Mouse (Mus musculus): Measurements from ENCODE around the gene Ppp2r5c.
A peak's percentile ranks its signal among the peaks of the same experiment; 100 is the strongest.

Gene Ppp2r5c

DNA sequence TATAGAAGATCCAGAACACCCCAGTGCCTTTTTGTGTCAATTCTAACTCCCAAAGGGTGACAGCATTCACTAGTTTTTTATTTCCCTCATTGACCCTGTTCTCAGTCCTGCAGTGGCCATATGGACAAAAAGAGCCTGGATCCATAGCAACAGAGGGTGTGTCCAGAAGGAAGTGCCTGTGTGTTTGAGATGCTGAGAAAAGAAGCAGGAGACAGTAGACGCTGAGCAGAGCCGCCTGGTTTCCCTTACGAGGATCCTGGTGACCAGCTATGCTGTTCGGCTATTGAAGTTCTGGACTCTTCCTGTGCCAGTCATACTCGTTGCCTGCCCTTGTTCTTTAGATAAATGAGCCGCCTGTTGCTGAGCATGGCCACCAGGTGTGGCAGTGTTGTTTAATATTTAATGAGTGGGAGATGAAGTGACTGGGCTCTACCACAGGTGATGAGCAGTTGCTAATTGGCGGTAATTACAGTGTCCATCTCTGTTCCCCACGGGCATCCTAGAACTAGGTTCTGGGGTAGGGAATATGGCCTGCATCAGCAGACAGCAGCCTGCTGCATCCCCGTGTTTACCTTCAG, 65.0 kb downstream of the Ppp2r5c start:
- no peak for DNase-seq (ENCODE audit: low spot score in 2 of 2)

- DNase-seq (ENCODE audit: low spot score in 2 of 2) = no peak
Measured at GRCm38 (mm10) chr12:110512884-110513283, 66.0 kb downstream of the Ppp2r5c start.

DNA sequence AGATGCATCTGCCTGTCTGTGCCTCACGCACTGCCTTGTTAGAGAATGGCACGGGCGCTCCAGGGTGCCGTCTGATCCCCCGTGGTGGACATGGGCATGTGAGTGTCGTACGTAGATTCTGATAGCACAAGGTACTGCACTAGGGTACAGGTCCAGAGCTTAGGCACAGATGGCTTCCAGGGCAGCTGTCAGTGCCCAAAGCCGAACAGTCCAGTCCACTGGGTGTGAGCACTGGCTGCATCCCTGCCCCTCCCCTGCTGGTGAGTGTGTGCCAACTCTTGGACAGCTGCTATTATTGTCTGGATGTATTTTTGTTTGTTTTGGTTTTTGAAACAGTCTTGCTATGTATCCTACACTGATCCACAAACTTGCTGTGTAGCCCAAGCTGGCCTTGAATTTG, 68.8 kb downstream of the Ppp2r5c start:
- no peak for DNase-seq (ENCODE audit: low spot score in 2 of 2)

DNA sequence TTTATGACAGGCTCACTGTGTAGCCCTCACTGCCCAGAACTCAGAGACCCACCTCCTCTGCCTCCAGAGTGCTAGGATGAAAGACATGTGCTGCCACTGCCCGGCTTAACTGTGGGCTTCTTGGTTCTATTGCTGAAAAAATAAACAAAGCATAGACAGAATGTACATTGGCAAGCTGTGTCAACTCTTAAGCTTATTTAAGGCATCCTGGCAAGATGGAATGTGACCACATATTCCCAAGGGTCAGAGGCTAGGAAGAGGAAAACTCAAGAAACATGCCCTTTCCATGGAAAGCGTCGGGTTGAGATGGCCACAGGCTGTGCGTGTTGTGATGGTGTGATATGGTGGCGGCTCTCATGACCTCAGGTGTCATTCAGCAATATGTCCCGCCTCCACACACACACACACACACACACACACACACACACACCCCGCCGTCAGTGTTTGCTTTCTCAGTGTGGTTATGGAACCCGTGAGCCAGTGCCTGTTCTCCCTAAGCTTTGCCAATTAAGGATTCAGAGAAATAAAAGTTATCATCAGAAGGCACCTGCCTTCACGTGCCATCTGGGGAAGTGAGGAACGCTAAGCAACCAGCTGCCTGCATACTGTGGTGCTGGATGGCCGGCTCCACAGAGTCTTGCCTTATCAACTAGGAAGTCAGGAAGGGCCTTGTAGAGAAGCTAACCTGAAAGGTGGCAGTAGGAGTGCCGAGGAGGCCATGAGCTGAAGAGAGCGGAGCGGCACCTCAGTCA, 73.5 kb downstream of the Ppp2r5c start:
- DNase-seq (ENCODE audit: low spot score in 2 of 2) = no peak

- DNase-seq (ENCODE audit: low spot score in 2 of 2) = no peak
Measured at GRCm38 (mm10) chr12:110523526-110523925, 76.6 kb downstream of the Ppp2r5c start.

DNA sequence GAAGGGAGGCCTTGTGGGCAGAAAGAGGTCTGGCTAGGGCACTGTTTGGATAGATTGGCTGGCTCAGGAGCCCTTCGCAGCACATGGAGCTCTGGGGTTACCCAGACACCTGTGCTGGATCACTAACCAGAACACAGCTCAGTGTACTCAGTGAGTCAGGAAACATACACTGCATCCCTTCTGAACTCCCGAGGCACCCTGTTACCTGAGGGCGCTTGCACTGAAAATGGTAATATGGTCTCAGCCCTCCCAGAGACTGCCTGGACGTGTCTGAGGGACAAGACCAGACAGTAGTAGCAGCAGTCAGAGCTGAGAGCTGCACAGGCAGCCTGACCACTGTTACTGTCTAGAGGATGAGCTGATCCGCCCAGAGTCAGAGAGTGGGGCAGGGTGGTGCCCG, 85.8 kb downstream of the Ppp2r5c start:
- DNase-seq (ENCODE audit: low spot score in 2 of 2) = no peak

DNA sequence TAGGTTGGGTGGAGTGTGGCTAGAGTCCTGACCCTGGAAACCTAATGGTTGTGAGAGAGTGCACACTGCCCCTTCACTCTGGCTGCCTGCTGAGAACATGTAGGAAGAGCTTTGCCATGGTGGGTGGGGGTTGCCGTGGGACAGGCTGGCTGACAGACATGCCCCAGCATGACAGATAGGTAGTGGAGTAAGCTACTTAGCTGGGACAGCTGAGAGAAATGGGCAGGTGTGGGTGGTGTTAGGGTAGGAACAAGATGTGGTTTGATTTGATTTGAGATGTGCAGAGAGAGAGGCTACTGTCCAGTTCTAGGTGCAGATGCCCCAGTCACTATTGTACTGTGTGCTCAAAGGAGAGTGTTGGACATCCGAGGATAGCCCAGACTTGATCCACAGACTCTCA, 86.2 kb downstream of the Ppp2r5c start:
- no peak for DNase-seq (ENCODE audit: low spot score in 2 of 2)

DNA sequence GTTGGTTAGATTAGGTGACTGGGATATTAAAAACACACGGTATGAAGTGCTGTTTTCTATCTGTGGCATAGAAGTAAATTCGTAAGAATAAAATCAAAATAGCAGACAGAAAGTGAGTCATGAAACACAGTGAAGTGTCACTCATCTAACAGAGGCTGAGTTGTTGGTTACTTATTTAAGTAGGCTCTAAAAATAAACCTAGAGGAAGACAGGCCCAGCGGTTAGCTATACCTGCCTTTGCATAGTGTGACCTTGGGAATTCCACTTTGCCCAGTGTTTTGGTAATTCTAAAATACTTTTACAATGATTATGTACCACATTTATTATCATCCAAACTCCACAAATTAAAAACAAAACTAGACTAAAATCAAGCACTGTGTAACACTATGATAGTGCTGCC, 86.9 kb downstream of the Ppp2r5c start:
- no peak for DNase-seq (ENCODE audit: low spot score in 2 of 2)

DNA sequence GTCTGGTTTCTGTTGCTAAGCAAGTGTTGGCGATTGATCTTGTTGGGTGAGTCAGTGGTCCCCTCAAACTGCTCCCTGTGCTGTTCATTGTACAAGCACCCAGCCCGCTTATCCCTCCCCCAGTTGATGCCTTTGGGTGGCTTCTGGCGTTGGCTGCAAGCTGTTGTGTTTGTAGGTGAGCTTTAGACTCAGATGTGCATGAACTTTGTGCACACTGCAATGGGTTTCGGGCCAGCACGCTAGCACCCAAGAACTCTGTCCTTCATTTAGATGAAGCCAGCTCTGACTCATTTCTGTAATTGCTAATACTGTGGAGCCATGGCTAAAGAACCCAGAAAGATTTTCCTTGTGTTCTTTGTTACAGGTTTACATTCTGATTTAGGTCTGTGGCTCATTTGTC, 88.4 kb downstream of the Ppp2r5c start:
- no peak for DNase-seq (ENCODE audit: low spot score in 2 of 2)

- DNase-seq (ENCODE audit: low spot score in 2 of 2) = peak; percentile 62 to 75
Measured at GRCm38 (mm10) chr12:110537751-110538150, 90.8 kb downstream of the Ppp2r5c start.

- no peak for DNase-seq (ENCODE audit: low spot score in 2 of 2)
Measured at GRCm38 (mm10) chr12:110539346-110539745, 92.4 kb downstream of the Ppp2r5c start.

DNA sequence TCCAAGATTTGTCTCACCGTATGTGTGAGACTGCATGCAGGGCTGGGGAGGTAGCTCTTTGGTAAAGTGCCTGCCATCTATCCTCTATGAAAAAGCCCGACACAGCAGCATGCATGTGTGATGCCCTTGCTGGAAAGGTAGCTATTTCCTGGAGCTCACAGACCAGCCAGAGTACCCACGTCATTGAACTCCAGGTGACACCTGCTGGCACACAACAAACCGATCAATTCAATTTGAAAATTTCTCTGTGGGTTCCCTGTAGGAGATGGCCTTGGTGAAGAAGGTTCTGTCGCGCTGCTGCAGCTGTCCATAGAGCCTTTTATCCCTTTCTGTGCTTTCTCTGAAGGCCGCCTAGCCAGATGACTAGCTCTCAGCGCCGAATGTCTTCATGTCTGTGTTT, 92.9 kb downstream of the Ppp2r5c start:
- no peak for DNase-seq (ENCODE audit: low spot score in 2 of 2)

GRCm38 (mm10) chr12:110540273-110540672, 93.4 kb downstream of the Ppp2r5c start:
- DNase-seq (ENCODE audit: low spot score in 2 of 2) = no peak

GRCm38 (mm10) chr12:110541001-110541400, 94.1 kb downstream of the Ppp2r5c start:
- DNase-seq (ENCODE audit: low spot score in 2 of 2) = no peak

DNA sequence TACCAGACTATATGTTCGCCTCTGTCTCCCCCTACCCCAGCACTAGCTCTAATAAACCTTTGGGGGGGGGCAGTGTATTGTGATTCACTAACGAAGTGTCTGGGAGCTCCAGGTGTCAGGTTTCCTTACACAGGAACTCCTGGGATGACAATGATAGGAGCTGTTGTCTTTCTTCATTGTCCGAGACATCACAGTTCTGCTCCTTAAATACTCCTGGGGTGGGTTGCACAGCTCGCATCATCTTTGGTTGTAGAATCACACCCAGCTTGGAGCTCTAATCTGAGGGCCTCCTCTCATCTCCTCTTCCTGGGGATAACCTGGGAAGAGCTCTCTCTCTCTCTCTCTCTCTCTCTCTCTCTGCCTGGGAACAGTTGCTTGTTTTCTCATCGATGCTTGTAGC, 94.6 kb downstream of the Ppp2r5c start:
- no peak for DNase-seq (ENCODE audit: low spot score in 2 of 2)

GRCm38 (mm10) chr12:110545040-110545701, 98.3 kb downstream of the Ppp2r5c start:
- DNase-seq (ENCODE audit: low spot score in 2 of 2) = no peak

GRCm38 (mm10) chr12:110547573-110547972, 100.7 kb downstream of the Ppp2r5c start:
- DNase-seq (ENCODE audit: low spot score in 2 of 2) = no peak

DNA sequence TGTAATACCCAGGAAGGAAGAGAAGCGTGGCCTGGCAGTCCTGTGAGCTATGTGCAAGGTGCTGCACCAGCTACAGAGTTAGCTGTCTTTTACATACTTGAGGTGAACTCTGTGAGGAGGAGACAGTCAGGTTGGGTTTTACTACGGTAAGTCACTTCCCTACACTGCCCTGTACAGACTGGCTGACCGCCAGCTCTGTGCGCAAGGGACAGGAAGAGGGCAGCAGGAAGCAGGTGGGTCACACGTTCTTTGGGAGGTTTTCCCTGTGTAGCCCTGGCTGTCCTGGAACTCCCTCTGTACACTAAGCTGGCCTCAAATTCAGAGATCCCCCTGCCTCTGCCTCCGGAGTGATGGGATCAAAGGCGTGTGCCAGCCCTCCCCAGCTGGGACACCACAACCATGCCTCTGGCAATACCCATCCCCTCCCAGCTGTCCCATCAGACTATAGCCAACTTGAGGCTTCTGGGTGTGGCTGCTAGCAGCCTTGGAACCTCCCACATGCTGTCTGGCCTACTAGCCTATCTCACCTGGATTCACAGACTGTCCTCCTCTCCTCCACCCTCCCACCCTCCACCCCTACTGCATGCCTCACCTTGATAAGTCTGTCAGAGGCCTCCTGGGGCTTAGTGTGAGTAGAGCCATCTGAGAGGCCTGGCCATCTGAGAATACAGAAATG, 102.7 kb downstream of the Ppp2r5c start:
- no peak for DNase-seq (ENCODE audit: low spot score in 2 of 2)

DNA sequence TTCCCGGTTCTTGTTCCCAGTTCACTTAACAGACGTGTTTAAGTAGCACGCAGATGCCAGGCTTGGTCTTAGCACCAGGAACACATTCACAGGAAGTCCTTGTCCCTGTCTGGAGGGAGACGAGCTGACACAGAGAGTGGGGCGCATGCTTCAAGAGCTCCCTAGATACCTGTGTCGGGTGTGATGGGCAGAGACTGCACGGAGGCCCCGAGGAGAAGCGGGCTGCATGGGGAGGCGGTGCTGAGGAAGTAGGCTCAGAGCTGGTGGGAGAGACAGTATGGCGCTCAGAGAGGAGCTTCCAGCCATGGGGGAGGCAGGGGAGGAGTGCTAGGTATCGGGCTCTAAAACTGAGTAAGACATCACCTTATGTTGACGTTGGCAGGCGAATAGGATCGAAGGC, 103.4 kb downstream of the Ppp2r5c start:
- DNase-seq (ENCODE audit: low spot score in 2 of 2) = no peak

GRCm38 (mm10) chr12:110552113-110552512, 105.2 kb downstream of the Ppp2r5c start:
- no peak for DNase-seq (ENCODE audit: low spot score in 2 of 2)

- DNase-seq (ENCODE audit: low spot score in 2 of 2) = no peak
Measured at GRCm38 (mm10) chr12:110553362-110553761, 106.4 kb downstream of the Ppp2r5c start.

- no peak for DNase-seq (ENCODE audit: low spot score in 2 of 2)
Measured at GRCm38 (mm10) chr12:110555536-110556240, 108.8 kb downstream of the Ppp2r5c start.
